Mouse (Mus musculus) neutrophil, adult 65 days (primary cell): Measurements from ENCODE around the gene Serpinb9e. TPM values are rescaled to one million over a fixed set of nuclear protein-coding genes. Genes with fewer than 3 reads are reported as not detected.

ENCODE experiments used
- total RNA-seq: library from RNA; stranded (reverse); gene quantifications from 2 replicates; pipeline ENCODE4 v1.2.4, GENCODE M21; 2023

Serpinb9e gene
- total RNA-seq = not detected in 2 replicates

DNA sequence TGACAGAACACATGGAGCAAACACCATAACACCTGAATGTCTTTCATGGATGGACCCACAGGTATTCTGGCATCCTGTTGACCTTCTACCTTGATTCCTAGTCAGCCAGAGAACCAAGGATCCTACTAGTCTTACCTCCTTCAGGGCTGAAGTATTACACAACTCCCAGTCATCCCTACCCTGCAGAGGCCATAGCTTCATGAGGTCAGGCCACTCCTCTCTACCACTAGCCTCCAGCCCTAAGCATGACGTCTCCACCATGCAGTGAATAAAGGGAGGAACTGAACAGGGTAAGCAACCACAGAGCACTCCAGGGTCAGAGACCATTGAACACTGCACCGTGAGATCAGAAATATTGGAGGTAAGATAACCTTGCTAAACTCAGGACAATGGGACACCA, at the start of gene Serpinb9e:
Serpinb9e (plus strand) TSS at position 301 of the 400 bp plus-strand sequence.

Other genes starting within 250 kb of the Serpinb9e start
- gene Serpinb9, start 246.4 kb upstream of the Serpinb9e start, total RNA-seq = 0.23 and 0.25 TPM in 2 replicates
- gene Serpinb9b, start 222.2 kb upstream of the Serpinb9e start, total RNA-seq = not detected in 2 replicates
- not detected in 2 replicates for gene Serpinb1b, start 171.0 kb upstream of the Serpinb9e start, total RNA-seq
- gene Serpinb9c, start 89.9 kb upstream of the Serpinb9e start, total RNA-seq = not detected in 2 replicates
- not detected in 2 replicates for gene Serpinb9d, start 56.7 kb upstream of the Serpinb9e start, total RNA-seq
- gene Serpinb9f, start 74.5 kb downstream of the Serpinb9e start, total RNA-seq = not detected in 2 replicates
- not detected in 2 replicates for gene Gm11397, start 146.1 kb downstream of the Serpinb9e start, total RNA-seq
- gene Serpinb9g, start 235.2 kb downstream of the Serpinb9e start, total RNA-seq = not detected in 2 replicates